Mouse (Mus musculus) MEL (cell line): ENCODE measurements around the gene Ptrh2. TPM values are rescaled to one million over a fixed set of nuclear protein-coding genes. Genes with fewer than 3 reads are reported as not detected.

ENCODE experiments used
- DNase-seq: peaks from one replicate; pipeline ENCODE4 v3.0.0; 2011; ENCODE audit warnings: low read depth, low spot score
- H3K27ac ChIP-seq: 2 replicates; pipeline ENCODE4 v1.5.1; 2012; ENCODE audit warnings: low read depth, mild to moderate bottlenecking, control low read depth, low read length, moderate library complexity; ENCODE audit not compliant: control insufficient read depth
- H3K27me3 ChIP-seq, 2 experiments: fragments of 150-350 bp in 1 of 2; sonication (generic) in 1 of 2; 2 replicates each; pipeline ENCODE4 v1.6.1; 2012; ENCODE audit warnings: low read length in 2 of 2, mild to moderate bottlenecking in 2 of 2, improper control_type of control experiment in 1 of 2, moderate library complexity in 1 of 2; ENCODE audit not compliant: insufficient read depth in 2 of 2, control insufficient read depth in 1 of 2
- H3K36me3 ChIP-seq, 2 experiments: 2 replicates each; pipeline ENCODE4 v1.6.1; 2012 to 2014; ENCODE audit warnings: low read length in 2 of 2, improper control_type of control experiment in 1 of 2, inconsistent platforms in 1 of 2, mild to moderate bottlenecking in 1 of 2; ENCODE audit not compliant: insufficient read depth in 2 of 2, control insufficient read depth in 1 of 2
- H3K4me1 ChIP-seq, 2 experiments: fragments of 150-350 bp in 1 of 2; sonication (generic) in 1 of 2; 2 replicates each; pipeline ENCODE4 v1.6.1; 2012; ENCODE audit warnings: low read length in 2 of 2, improper control_type of control experiment in 1 of 2, mild to moderate bottlenecking in 1 of 2; ENCODE audit not compliant: insufficient read depth in 2 of 2, control insufficient read depth in 1 of 2
- H3K4me3 ChIP-seq, 2 experiments: fragments of 150-350 bp in 1 of 2; sonication (generic) in 1 of 2; 2 replicates each; pipeline ENCODE4 v1.5.1; 2012; ENCODE audit warnings: low read depth in 2 of 2, low read length in 2 of 2, mild to moderate bottlenecking in 2 of 2, moderate library complexity in 2 of 2, control low read depth in 1 of 2, improper control_type of control experiment in 1 of 2; ENCODE audit not compliant: control insufficient read depth in 1 of 2, insufficient read depth in 1 of 2
- H3K79me2 ChIP-seq: 2 replicates; pipeline ENCODE4 v1.6.1; 2012; ENCODE audit warnings: mild to moderate bottlenecking, low read length, moderate library complexity; ENCODE audit not compliant: control insufficient read depth, poor library complexity, insufficient read depth
- H3K9ac ChIP-seq: 2 replicates; pipeline ENCODE4 v1.6.1; 2012; ENCODE audit warnings: low read depth, mild to moderate bottlenecking, control low read depth, low read length, moderate library complexity; ENCODE audit not compliant: control insufficient read depth, poor library complexity, severe bottlenecking
- H3K9me3 ChIP-seq: fragments of 150-350 bp; sonication (generic); replicated peaks from 2 replicates; pipeline ENCODE4 v1.6.1; 2012; ENCODE audit warnings: mild to moderate bottlenecking, low read length, improper control_type of control experiment, moderate library complexity; ENCODE audit not compliant: insufficient read depth
- CHD1 ChIP-seq: IDR thresholded peaks from 2 replicates; pipeline ENCODE4 v1.6.1; 2012; ENCODE audit warnings: low read depth, mild to moderate bottlenecking, inconsistent platforms, low read length, improper control_type of control experiment
- CTCF ChIP-seq, 3 experiments: IDR thresholded peaks in 2 of 3; conservative IDR thresholded peaks in 1 of 3; 2 replicates each; pipeline ENCODE4 v1.5.1; 2011 to 2012; ENCODE audit warnings: low read length in 3 of 3, low read depth in 2 of 3, mild to moderate bottlenecking in 2 of 3, improper control_type of control experiment in 1 of 3, inconsistent platforms in 1 of 3, mixed read lengths in 1 of 3, moderate library complexity in 1 of 3; ENCODE audit not compliant: control insufficient read depth in 1 of 3, insufficient read depth in 1 of 3, poor library complexity in 1 of 3, severe bottlenecking in 1 of 3
- E2F4 ChIP-seq: IDR thresholded peaks from 2 replicates; pipeline ENCODE4 v1.6.1; 2011; ENCODE audit warnings: low read depth, low read length, improper control_type of control experiment, borderline replicate concordance
- GABPA ChIP-seq: IDR thresholded peaks from 2 replicates; pipeline ENCODE4 v1.6.1; 2012; ENCODE audit warnings: low read depth, mild to moderate bottlenecking, inconsistent platforms, low read length, improper control_type of control experiment, moderate library complexity
- MAFK ChIP-seq: IDR thresholded peaks from 2 replicates; pipeline ENCODE4 v1.6.1; 2011; ENCODE audit warnings: low read depth, mild to moderate bottlenecking, low read length, improper control_type of control experiment, borderline replicate concordance
- POLR2A ChIP-seq, 2 experiments: IDR thresholded peaks; 2 replicates each; pipeline ENCODE4 v1.6.1; 2011 to 2012; ENCODE audit warnings: low read length in 2 of 2, mild to moderate bottlenecking in 2 of 2, control low read depth in 1 of 2, improper control_type of control experiment in 1 of 2, low read depth in 1 of 2, moderate library complexity in 1 of 2; ENCODE audit not compliant: control insufficient read depth in 1 of 2, insufficient read depth in 1 of 2, poor library complexity in 1 of 2
- POLR2AphosphoS2 ChIP-seq: IDR thresholded peaks from 2 replicates; pipeline ENCODE4 v1.6.1; 2011; ENCODE audit warnings: low read length, improper control_type of control experiment
- RCOR1 ChIP-seq: IDR thresholded peaks from 2 replicates; pipeline ENCODE4 v1.6.1; 2012; ENCODE audit warnings: low read depth, mild to moderate bottlenecking, inconsistent platforms, low read length, improper control_type of control experiment
- SIN3A ChIP-seq: IDR thresholded peaks from 2 replicates; pipeline ENCODE4 v1.6.1; 2012; ENCODE audit warnings: low read length, improper control_type of control experiment, inconsistent platforms
- SMC3 ChIP-seq: IDR thresholded peaks from 2 replicates; pipeline ENCODE4 v1.6.1; 2011; ENCODE audit warnings: low read depth, low read length, improper control_type of control experiment
- ZC3H11A ChIP-seq: IDR thresholded peaks from 2 replicates; pipeline ENCODE4 v1.6.1; 2012; ENCODE audit warnings: low read depth, mild to moderate bottlenecking, inconsistent platforms, low read length, improper control_type of control experiment
- polyA plus RNA-seq, 2 experiments: library from polyadenylated mRNA; stranded (reverse) in 1 of 2; unstranded in 1 of 2; fragments of >175 nt in 1 of 2; fragments of >200 nt in 1 of 2; gene quantifications; 2 replicates each; pipeline versions ENCODE4 v1.2.1 to v1.2.4; 2012; ENCODE audit warnings: low replicate concordance in 2 of 2, low read depth in 1 of 2; ENCODE audit not compliant: insufficient read length in 2 of 2, insufficient read depth in 1 of 2, missing spikeins in 1 of 2
- total RNA-seq: library from RNA; depleted of rRNA; stranded (reverse); fragments of 300-350 nt; gene quantifications from 2 replicates; pipeline ENCODE4 v1.2.3, GENCODE M21; 2012

The Ptrh2 gene
- total and polyA plus RNA-seq, 3 experiments = 30.0 to 40.3 TPM; not detected in 1

DNA sequence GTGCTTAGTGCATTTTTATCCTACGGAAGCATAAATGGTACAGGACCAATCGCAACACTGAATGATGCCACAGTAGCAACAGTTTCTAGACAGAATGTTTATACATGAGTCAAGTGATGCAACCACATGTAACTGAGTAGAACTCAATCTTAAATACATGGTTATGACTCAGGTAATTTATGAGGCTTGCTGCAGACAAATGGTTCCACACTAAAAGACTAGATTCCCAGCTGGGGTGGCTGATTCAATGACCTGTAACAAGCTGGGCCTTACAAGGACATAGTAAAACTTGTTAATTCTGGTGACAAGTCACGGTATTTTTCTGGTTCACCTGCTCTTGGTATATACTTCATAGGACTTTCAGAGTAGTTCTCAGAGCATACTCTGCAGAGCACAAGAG is 7.7 kb downstream of the Ptrh2 start (continued):
- TF ChIP-seq CHD1 = no peak

DNA sequence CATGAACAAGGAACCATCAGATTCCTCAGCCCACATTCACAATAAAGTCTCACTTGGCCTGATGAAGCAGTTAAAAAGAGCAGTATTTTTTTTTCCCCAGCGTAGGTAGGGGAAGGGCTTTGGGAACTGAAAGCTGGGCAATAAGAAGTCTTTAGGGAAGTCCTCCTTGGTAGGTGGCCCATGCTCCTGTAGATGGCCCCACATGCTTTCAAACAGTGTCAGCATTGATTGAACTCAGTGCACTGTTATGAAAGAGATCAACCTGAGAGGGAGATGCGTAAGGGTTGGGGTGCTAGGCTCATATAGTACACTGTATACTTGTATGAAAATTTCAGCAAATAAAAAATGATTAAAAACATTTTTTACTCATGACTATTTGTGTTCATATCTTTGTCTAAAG is 8.2 kb downstream of the Ptrh2 start:
- H3K27ac ChIP-seq = peak overlapping the region; percentile 94
- H3K27me3 ChIP-seq = no peaks in the 10 kb centered on the region
- no peak overlapping the region for H3K4me3 ChIP-seq
- H3K36me3 ChIP-seq = peaks cover 44 to 60% of the 10 kb centered on the region in 2 experiments
- peaks cover 17% of the 10 kb centered on the region for H3K79me2 ChIP-seq
- peaks cover 8 to 11% of the 10 kb centered on the region in 2 experiments; a peak in 3 of 4 replicates for H3K4me1 ChIP-seq
- peak; percentile 46 for DNase-seq
- TF ChIP-seq SMC3 (peak; percentile 16; the same call in 1 of the 2 replicates), POLR2AphosphoS2 (peak; percentile 58), CTCF (IDR thresholded peaks at IDR 0.05 in 2 of 3, conservative IDR thresholded peaks at IDR 0.05 in 1 of 3; ENCODE audit: control insufficient read depth in 1 of 3, insufficient read depth in 1 of 3, low read depth in 2 of 3, low read length in 3 of 3, poor library complexity in 1 of 3, severe bottlenecking in 1 of 3) (peak in 1 of 3 experiments; percentile 10; a peak in 1 of 6 replicates), RCOR1 (no peak)
- H3K9me3 ChIP-seq = no peaks in the 10 kb centered on the region
- peak overlapping the region; percentile 50 for H3K9ac ChIP-seq

DNA sequence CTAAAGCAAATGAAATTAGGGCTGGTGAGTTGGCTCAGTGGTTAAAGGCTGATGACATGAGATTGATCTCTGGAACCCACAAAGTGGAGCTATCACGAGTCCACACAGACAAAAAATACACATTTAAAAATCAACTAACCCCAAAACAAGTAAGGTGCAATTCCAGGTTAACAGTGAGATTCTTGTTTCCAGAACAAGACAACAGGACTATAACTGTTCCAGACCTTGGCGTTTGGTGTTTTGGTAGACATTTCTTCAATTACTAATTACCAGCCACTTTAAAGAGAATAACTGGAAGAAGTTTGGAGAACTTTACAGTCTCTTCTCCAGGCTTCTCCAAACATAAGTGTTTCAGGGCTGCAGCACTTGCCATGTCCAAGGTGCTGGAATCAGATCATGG is 8.8 kb downstream of the Ptrh2 start:
- Histone ChIP-seq H3K79me2 (peaks cover 12% of the 10 kb centered on the region; the same call in 1 of the 2 replicates), H3K36me3 (peaks cover 38 to 63% of the 10 kb centered on the region in 2 experiments), H3K4me3 (no peak overlapping the region), H3K9me3 (no peaks in the 10 kb centered on the region), H3K4me1 (peaks cover 8 to 11% of the 10 kb centered on the region in 2 experiments; a peak in 3 of 4 replicates), H3K9ac (no peak overlapping the region), H3K27me3 (no peaks in the 10 kb centered on the region), H3K27ac (peak overlapping the region; percentile 43; the same call in 1 of the 2 replicates)
- no peak for DNase-seq
- TF ChIP-seq POLR2AphosphoS2 (peak; percentile 50; the same call in 1 of the 2 replicates), SMC3 (no peak), POLR2A (IDR thresholded peaks at IDR 0.05; ENCODE audit: control insufficient read depth in 1 of 2, insufficient read depth in 1 of 2, low read depth in 1 of 2, low read length in 2 of 2, poor library complexity in 1 of 2) (no peak; a peak in 1 of 4 replicates), SIN3A (0 out of 2 replicates have a peak, but pooled peaks have one; percentile 10)

DNA sequence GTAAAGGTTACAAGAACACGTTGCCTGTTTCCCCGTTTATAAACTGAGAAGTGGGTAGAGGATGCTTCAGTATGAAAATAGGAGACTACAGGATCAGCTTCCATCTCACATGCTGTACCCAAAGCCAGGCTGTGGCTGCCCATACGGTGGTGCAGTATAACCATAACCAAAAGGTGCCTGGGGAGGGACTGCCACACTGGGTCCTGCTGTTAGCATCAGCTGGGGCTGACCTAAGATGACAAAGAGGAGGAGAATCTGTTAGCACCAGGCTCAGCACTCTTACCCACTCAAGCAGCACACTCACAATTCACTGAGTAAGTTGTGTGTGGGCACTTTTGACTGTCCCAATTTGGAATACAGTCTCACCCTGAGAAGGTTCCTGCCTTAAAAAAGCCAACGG is 11.7 kb downstream of the Ptrh2 start:
- Histone ChIP-seq H3K9ac (no peak overlapping the region), H3K27ac (no peak overlapping the region), H3K36me3 (peaks cover 22 to 85% of the 10 kb centered on the region in 2 experiments), H3K9me3 (no peaks in the 10 kb centered on the region), H3K27me3 (no peaks in the 10 kb centered on the region), H3K4me3 (no peak overlapping the region), H3K79me2 (0 out of 2 replicates have a peak, but pooled peaks cover 2% of the 10 kb centered on the region), H3K4me1 (peaks cover 8 to 11% of the 10 kb centered on the region in 2 experiments; a peak in 3 of 4 replicates)
- no peak for DNase-seq
- TF ChIP-seq ZC3H11A (no peak), MAFK (no peak), E2F4 (no peak), RCOR1 (no peak), GABPA (no peak)
- TF ChIP-seq, all 39 proteins: peak for 0
